Mouse (Mus musculus) megakaryocyte, embryonic 14.5 days (primary cell): Measurements from ENCODE around the gene Tmem235.

Source experiments
- FLI1 ChIP-seq: IDR thresholded peaks from 2 replicates; pipeline ENCODE4 v1.6.1; 2012; ENCODE audit warnings: low read length, inconsistent platforms, mixed read lengths
- GATA1 ChIP-seq: IDR thresholded peaks from 3 replicates; pipeline ENCODE4 v1.6.1; 2012; ENCODE audit warnings: mixed read lengths, low read length, inconsistent platforms, borderline replicate concordance

DNA sequence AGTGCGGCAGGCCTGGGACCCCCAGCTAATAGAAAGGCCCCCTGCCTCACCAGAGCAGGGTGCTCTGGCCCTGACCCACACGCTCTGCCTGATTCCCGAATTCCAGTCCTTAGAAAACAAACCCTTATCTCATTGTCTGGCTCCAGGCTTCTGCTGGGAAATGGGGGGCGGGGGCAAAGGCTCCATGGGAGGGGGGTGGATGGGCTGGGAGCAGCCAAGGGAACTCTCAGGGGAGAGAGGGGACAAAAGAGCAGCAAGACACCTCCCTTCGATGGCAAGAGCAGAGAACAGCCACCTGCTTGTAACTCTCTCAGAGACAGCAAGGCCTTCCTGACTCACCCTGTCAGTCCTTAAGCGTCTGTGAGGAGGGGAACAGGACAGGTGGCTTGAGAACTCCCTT is 15.1 kb downstream of the Tmem235 start:
- TF ChIP-seq GATA1 (no peak), FLI1 (no peak)
